Mouse (Mus musculus) CH12.LX (cell line): Measurements from ENCODE around the gene Nav1. TPM values are rescaled to one million over a fixed set of nuclear protein-coding genes. Genes with fewer than 3 reads are reported as not detected.

Experiments used
- DNase-seq: peaks from one replicate; pipeline ENCODE4 v3.0.0-alpha.2; 2013; ENCODE audit errors: extremely low read depth
- H3K27ac ChIP-seq: 2 replicates; pipeline ENCODE4 v1.5.1; 2012; ENCODE audit warnings: low read depth, mild to moderate bottlenecking, control low read depth, moderate library complexity; ENCODE audit not compliant: insufficient read depth
- H3K27me3 ChIP-seq: replicated peaks from 2 replicates; pipeline ENCODE3; 2012; ENCODE audit warnings: inconsistent platforms
- H3K36me3 ChIP-seq, 2 experiments: replicated peaks in 1 of 2; 2 replicates each; pipeline versions ENCODE3 to v1.6.1; 2012; ENCODE audit warnings: inconsistent platforms in 1 of 2, low read length in 1 of 2, mild to moderate bottlenecking in 1 of 2, mixed read lengths in 1 of 2, moderate library complexity in 1 of 2; ENCODE audit not compliant: control insufficient read depth in 1 of 2, insufficient read depth in 1 of 2
- H3K4me1 ChIP-seq, 2 experiments: 2 replicates each; pipeline ENCODE4 v1.6.1; 2012; ENCODE audit warnings: inconsistent platforms in 1 of 2, moderate library complexity in 1 of 2; ENCODE audit not compliant: insufficient read depth in 2 of 2, control insufficient read depth in 1 of 2
- H3K4me2 ChIP-seq: 2 replicates; pipeline ENCODE4 v1.6.1; 2012; ENCODE audit warnings: low read depth, mild to moderate bottlenecking, control low read depth; ENCODE audit not compliant: poor library complexity, insufficient read depth, severe bottlenecking
- H3K4me3 ChIP-seq, 3 experiments: fragments of 150-350 bp in 1 of 3; sonication (generic) in 1 of 3; replicated peaks in 1 of 3; 2 replicates each; pipeline versions ENCODE3 to v1.5.1; 2011 to 2012; ENCODE audit warnings: low read depth in 2 of 3, low read length in 2 of 3, mild to moderate bottlenecking in 2 of 3, moderate library complexity in 2 of 3, control low read depth in 1 of 3, improper control_type of control experiment in 1 of 3, inconsistent platforms in 1 of 3, mixed read lengths in 1 of 3; ENCODE audit not compliant: poor library complexity in 1 of 3
- H3K79me2 ChIP-seq: replicated peaks from 2 replicates; pipeline ENCODE4 v1.6.1; 2012; ENCODE audit warnings: mild to moderate bottlenecking, moderate library complexity; ENCODE audit not compliant: control insufficient read depth, poor library complexity, insufficient read depth, severe bottlenecking; ENCODE audit errors: extremely low read depth
- H3K9ac ChIP-seq: 2 replicates; pipeline ENCODE4 v1.6.1; 2012; ENCODE audit warnings: low read depth, mild to moderate bottlenecking, control low read depth, moderate library complexity; ENCODE audit not compliant: insufficient read depth
- H3K9me3 ChIP-seq: replicated peaks from 2 replicates; pipeline ENCODE3; 2012; ENCODE audit warnings: low read length, inconsistent platforms, mixed read lengths
- CHD1 ChIP-seq: IDR thresholded peaks from 2 replicates; pipeline ENCODE4 v1.6.1; 2012; ENCODE audit warnings: low read depth, low read length, improper control_type of control experiment, inconsistent platforms
- CHD2 ChIP-seq: IDR thresholded peaks from 2 replicates; pipeline ENCODE4 v1.6.1; 2011; ENCODE audit warnings: low read length, improper control_type of control experiment
- E2F4 ChIP-seq: IDR thresholded peaks from 2 replicates; pipeline ENCODE4 v1.6.1; 2011; ENCODE audit warnings: low read depth, low read length, improper control_type of control experiment; ENCODE audit not compliant: insufficient replicate concordance
- ELF1 ChIP-seq: IDR thresholded peaks from 2 replicates; pipeline ENCODE4 v1.6.1; 2014; ENCODE audit warnings: low read depth, mild to moderate bottlenecking, inconsistent platforms, low read length, improper control_type of control experiment
- EP300 ChIP-seq: IDR thresholded peaks from 2 replicates; pipeline ENCODE4 v1.6.1; 2011; ENCODE audit warnings: low read length, improper control_type of control experiment
- HCFC1 ChIP-seq: IDR thresholded peaks from 2 replicates; pipeline ENCODE4 v1.6.1; 2012; ENCODE audit warnings: low read depth, mild to moderate bottlenecking, inconsistent platforms, low read length, improper control_type of control experiment
- IRF4 ChIP-seq: IDR thresholded peaks from 2 replicates; pipeline ENCODE4 v1.6.1; 2014; ENCODE audit warnings: low read depth, mild to moderate bottlenecking, inconsistent platforms, low read length, improper control_type of control experiment
- MAFK ChIP-seq: IDR thresholded peaks from 2 replicates; pipeline ENCODE4 v1.6.1; 2011; ENCODE audit warnings: low read length, improper control_type of control experiment; ENCODE audit not compliant: insufficient replicate concordance
- MAX ChIP-seq: IDR thresholded peaks from 2 replicates; pipeline ENCODE4 v1.6.1; 2011; ENCODE audit warnings: low read length, improper control_type of control experiment
- MAZ ChIP-seq: IDR thresholded peaks from 2 replicates; pipeline ENCODE4 v1.6.1; 2012; ENCODE audit warnings: low read depth, mild to moderate bottlenecking, inconsistent platforms, low read length, improper control_type of control experiment, moderate library complexity
- MYC ChIP-seq: IDR thresholded peaks from 2 replicates; pipeline ENCODE4 v1.6.1; 2011; ENCODE audit warnings: low read depth, mild to moderate bottlenecking, improper control_type of control experiment, low read length
- PAX5 ChIP-seq: IDR thresholded peaks from 2 replicates; pipeline ENCODE4 v1.6.1; 2012; ENCODE audit warnings: low read length, inconsistent platforms, mixed read lengths
- RAD21 ChIP-seq: IDR thresholded peaks from 2 replicates; pipeline ENCODE4 v1.6.1; 2011; ENCODE audit warnings: low read depth, mild to moderate bottlenecking, low read length, improper control_type of control experiment, moderate library complexity
- SIN3A ChIP-seq: IDR thresholded peaks from 2 replicates; pipeline ENCODE4 v1.6.1; 2012; ENCODE audit warnings: low read length, improper control_type of control experiment, inconsistent platforms
- SMC3 ChIP-seq: IDR thresholded peaks from 2 replicates; pipeline ENCODE4 v1.6.1; 2011; ENCODE audit warnings: low read depth, low read length, improper control_type of control experiment
- TCF12 ChIP-seq: IDR thresholded peaks from 2 replicates; pipeline ENCODE4 v1.6.1; 2014; ENCODE audit warnings: low read depth, mild to moderate bottlenecking, inconsistent platforms, low read length, improper control_type of control experiment
- UBTF ChIP-seq: IDR thresholded peaks from 2 replicates; pipeline ENCODE4 v1.6.1; 2012; ENCODE audit warnings: low read depth, mild to moderate bottlenecking, inconsistent platforms, low read length, improper control_type of control experiment, moderate library complexity
- USF2 ChIP-seq: conservative IDR thresholded peaks from 2 replicates; pipeline ENCODE4 v1.6.1; 2011; ENCODE audit warnings: low read depth, low read length, improper control_type of control experiment
- ZC3H11A ChIP-seq: IDR thresholded peaks from 2 replicates; pipeline ENCODE4 v1.6.1; 2012; ENCODE audit warnings: low read depth, mild to moderate bottlenecking, inconsistent platforms, low read length, improper control_type of control experiment
- ZMIZ1 ChIP-seq: IDR thresholded peaks from 2 replicates; pipeline ENCODE4 v1.6.1; 2012; ENCODE audit warnings: low read depth, mild to moderate bottlenecking, inconsistent platforms, low read length, improper control_type of control experiment
- ZNF384 ChIP-seq: IDR thresholded peaks from 2 replicates; pipeline ENCODE4 v1.6.1; 2012; ENCODE audit warnings: low read depth, low read length, improper control_type of control experiment, inconsistent platforms
- dilution Hi-C: fragments of 300-500 bp; cut with MboI; formaldehyde crosslinking; loops from 2 replicates; pipeline ENCODE4 v1.14.3; 2020; ENCODE audit warnings: low sequenced_read_pairs; ENCODE audit not compliant: extremely low pct_unique_long_range_greater_than_20kb, extremely low pct_ligation_motif_present
- in situ Hi-C: fragments of 300-500 bp; cut with MboI; formaldehyde crosslinking; loops from 3 replicates; pipeline ENCODE4 v1.14.3; 2019; ENCODE audit warnings: low sequenced_read_pairs, low pct_ligation_motif_present, low pct_unique_long_range_greater_than_20kb, mixed read lengths
- polyA plus RNA-seq: library from polyadenylated mRNA; unstranded; fragments of >175 nt; gene quantifications from 2 replicates; pipeline ENCODE4 v1.2.1, GENCODE M21; 2012; ENCODE audit warnings: low read depth; ENCODE audit not compliant: insufficient read length
- total RNA-seq, 2 experiments: library from RNA; depleted of rRNA; stranded (reverse); fragments of 300-350 nt in 1 of 2; fragments of >200 nt in 1 of 2; gene quantifications; 2 replicates each; pipeline ENCODE4 v1.2.3; 2012 to 2014

Nav1 gene
- total and polyA plus RNA-seq, 3 experiments, result 0.21 to 0.56 TPM; not detected in 1

DNA sequence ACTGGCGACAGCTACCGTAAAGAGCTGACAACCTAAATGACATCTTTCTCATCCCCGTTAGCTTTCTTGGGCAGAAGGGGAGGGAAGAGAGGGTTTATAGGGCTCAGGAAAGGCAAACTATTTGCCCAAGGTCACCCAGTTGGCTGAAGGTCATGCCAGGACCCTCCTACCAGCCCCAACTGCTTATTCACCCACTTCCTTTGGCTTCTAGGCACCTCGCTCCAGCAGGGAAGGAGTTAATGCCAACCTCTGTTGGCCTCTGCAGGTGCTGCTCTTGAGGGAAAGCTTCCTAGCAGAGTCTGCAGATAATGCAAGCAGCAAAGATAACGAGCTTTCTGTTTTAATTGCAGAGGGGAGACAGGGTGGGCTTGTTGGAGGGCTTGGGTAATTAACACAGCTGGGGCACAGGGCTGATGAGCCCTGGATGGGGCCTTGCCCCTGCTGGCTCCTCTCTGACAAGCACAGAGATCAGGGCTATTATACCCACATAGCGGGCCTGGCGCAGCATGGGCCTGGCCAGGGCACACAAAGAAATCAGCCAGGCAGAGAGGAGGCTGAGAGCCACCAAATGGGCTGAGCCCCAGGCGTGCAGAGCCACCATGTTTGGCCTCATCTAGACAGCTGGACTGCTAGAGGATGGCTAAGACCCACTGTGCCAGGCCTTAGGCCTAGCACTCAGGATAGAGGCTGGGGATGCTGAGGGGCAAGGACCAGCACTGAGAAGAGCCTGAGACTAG is 38.5 kb upstream of the Nav1 start:
- Histone ChIP-seq H3K27ac (no peak overlapping the region), H3K79me2 (no peaks in the 10 kb centered on the region), H3K4me3 (no peak overlapping the region), H3K9me3 (no peaks in the 10 kb centered on the region), H3K4me1 (no peaks in the 10 kb centered on the region), H3K36me3 (no peaks in the 10 kb centered on the region), H3K27me3 (peaks cover 71% of the 10 kb centered on the region), H3K4me2 (no peak overlapping the region), H3K9ac (no peak overlapping the region)
- in situ Hi-C loops, result no loop called here
- dilution Hi-C loops, result no loop called here
- TF ChIP-seq CHD2 (no peak), HCFC1 (no peak), IRF4 (no peak), USF2 (no peak), ZMIZ1 (no peak), EP300 (no peak), ELF1 (no peak), TCF12 (no peak)
- DNase-seq, result no peak

DNA sequence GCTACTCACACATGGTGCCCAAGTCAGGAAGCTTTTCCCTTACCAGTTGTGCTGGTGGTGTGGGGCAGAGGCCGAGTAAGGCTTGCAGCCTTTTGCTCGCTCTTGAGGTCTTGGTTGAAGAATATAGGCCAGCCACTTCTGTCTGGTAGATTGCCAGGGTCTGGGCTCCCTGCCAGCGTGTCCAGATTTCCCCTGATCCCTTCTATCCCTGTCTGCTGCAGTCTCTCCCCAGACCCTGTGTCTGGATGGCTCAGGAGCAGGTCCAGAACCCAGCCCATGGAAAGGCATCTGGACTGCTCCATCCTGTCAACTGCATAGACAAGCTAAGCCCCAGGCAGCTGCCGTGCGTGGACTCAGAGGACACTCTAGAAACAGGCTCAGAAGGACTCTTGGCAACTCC is 37.0 kb upstream of the Nav1 start:
- Histone ChIP-seq H3K9me3 (peaks cover 2% of the 10 kb centered on the region), H3K27ac (no peak overlapping the region), H3K36me3 (no peaks in the 10 kb centered on the region), H3K79me2 (no peaks in the 10 kb centered on the region), H3K9ac (no peak overlapping the region), H3K27me3 (peaks cover 68% of the 10 kb centered on the region), H3K4me2 (no peak overlapping the region), H3K4me3 (no peak overlapping the region), H3K4me1 (no peaks in the 10 kb centered on the region)
- in situ Hi-C loops, result no loop called here
- TF ChIP-seq RAD21 (no peak), E2F4 (no peak), MYC (no peak), UBTF (no peak), IRF4 (no peak), PAX5 (no peak), ZNF384 (no peak), MAFK (no peak), TCF12 (no peak), SMC3 (no peak), ZC3H11A (no peak), USF2 (no peak), EP300 (no peak), HCFC1 (no peak), SIN3A (no peak), ELF1 (no peak), CHD1 (no peak), MAZ (no peak), MAX (no peak)
- dilution Hi-C loops, result no loop called here
- DNase-seq, result no peak
